Mouse (Mus musculus) embryonic fibroblast, embryonic 13.5 days (primary cell): ENCODE results near the gene Ebf1. TPM values are rescaled to one million over a fixed set of nuclear protein-coding genes. Genes with fewer than 3 reads are reported as not detected.

Experiments used
- H3K27ac ChIP-seq: 2 replicates; pipeline ENCODE4 v1.5.1; 2012; ENCODE audit warnings: low read length, control low read depth, inconsistent platforms; ENCODE audit not compliant: insufficient read depth
- H3K4me1 ChIP-seq: 2 replicates; pipeline ENCODE4 v1.6.1; 2011; ENCODE audit warnings: low read length; ENCODE audit not compliant: control insufficient read depth, insufficient read depth
- H3K4me3 ChIP-seq: 2 replicates; pipeline ENCODE4 v1.5.1; 2011; ENCODE audit warnings: mild to moderate bottlenecking, control low read depth, low read length; ENCODE audit not compliant: insufficient read depth
- CTCF ChIP-seq: IDR thresholded peaks from 2 replicates; pipeline ENCODE4 v1.5.1; 2011; ENCODE audit warnings: mild to moderate bottlenecking, control low read depth, low read length, moderate library complexity, borderline replicate concordance; ENCODE audit not compliant: insufficient read depth
- POLR2A ChIP-seq: IDR thresholded peaks from 2 replicates; pipeline ENCODE4 v1.6.1; 2011; ENCODE audit warnings: low read depth, mild to moderate bottlenecking, control low read depth, low read length, moderate library complexity
- polyA plus RNA-seq: library from polyadenylated mRNA; stranded (reverse); fragments of >200 nt; gene quantifications from 2 replicates; pipeline ENCODE4 v1.2.4, GENCODE M21; 2011; ENCODE audit warnings: low read depth; ENCODE audit not compliant: missing spikeins, insufficient read length

The Ebf1 gene
- polyA plus RNA-seq, 1 experiment = 55.9 TPM

GRCm38 (mm10) chr11:44813534-44813933 lies 196.4 kb downstream of the Ebf1 start:
- Histone ChIP-seq H3K4me3 (no peak overlapping the region), H3K4me1 (peaks cover 9% of the 10 kb centered on the region), H3K27ac (no peak overlapping the region)
- TF ChIP-seq CTCF = no peak
- no peak for TF ChIP-seq POLR2A

GRCm38 (mm10) chr11:44814847-44815246 lies 197.7 kb downstream of the Ebf1 start:
- Histone ChIP-seq H3K4me1 (peaks cover 9% of the 10 kb centered on the region), H3K4me3 (no peak overlapping the region), H3K27ac (no peak overlapping the region)
- TF ChIP-seq CTCF = no peak
- no peak for TF ChIP-seq POLR2A

GRCm38 (mm10) chr11:44815991-44816390 lies 198.9 kb downstream of the Ebf1 start:
- Histone ChIP-seq H3K4me1 (peaks cover 9% of the 10 kb centered on the region), H3K27ac (no peak overlapping the region)
- no peak for TF ChIP-seq CTCF
- no peak for TF ChIP-seq POLR2A

GRCm38 (mm10) chr11:44822312-44822711 lies 205.2 kb downstream of the Ebf1 start:
- TF ChIP-seq POLR2A (no peak), CTCF (no peak)
- H3K4me3 ChIP-seq = no peak overlapping the region
- H3K4me1 ChIP-seq = peaks cover 2% of the 10 kb centered on the region; the same call in 1 of the 2 replicates
- H3K27ac ChIP-seq = no peak overlapping the region

More at GRCm38 (mm10) chr11:44815991-44816390, 198.9 kb downstream of the Ebf1 start:
- H3K4me3 ChIP-seq = no peak overlapping the region

GRCm38 (mm10) chr11:44832227-44832939 lies 215.3 kb downstream of the Ebf1 start:
- Histone ChIP-seq H3K27ac (no peak overlapping the region), H3K4me3 (no peak overlapping the region)

GRCm38 (mm10) chr11:44832940-44833254 lies 215.8 kb downstream of the Ebf1 start:
- no peak for TF ChIP-seq CTCF
- no peak for TF ChIP-seq POLR2A
- H3K4me3 ChIP-seq = no peak overlapping the region
- peaks cover 2% of the 10 kb centered on the region; the same call in 1 of the 2 replicates for H3K4me1 ChIP-seq
- no peak overlapping the region for H3K27ac ChIP-seq

More at GRCm38 (mm10) chr11:44832227-44832939, 215.3 kb downstream of the Ebf1 start:
- no peak for TF ChIP-seq CTCF
- no peak for TF ChIP-seq POLR2A
- H3K4me1 ChIP-seq = peaks cover 2% of the 10 kb centered on the region; the same call in 1 of the 2 replicates

- TF ChIP-seq POLR2A (no peak), CTCF (no peak)
- peaks cover 2% of the 10 kb centered on the region; the same call in 1 of the 2 replicates for H3K4me1 ChIP-seq
- no peak overlapping the region for H3K4me3 ChIP-seq
- no peak overlapping the region for H3K27ac ChIP-seq
Measured at GRCm38 (mm10) chr11:44833351-44833996, 216.4 kb downstream of the Ebf1 start.

GRCm38 (mm10) chr11:44835166-44835565 lies 218.0 kb downstream of the Ebf1 start:
- Histone ChIP-seq H3K4me1 (peaks cover 2% of the 10 kb centered on the region; the same call in 1 of the 2 replicates), H3K4me3 (no peak overlapping the region), H3K27ac (no peak overlapping the region; the same call in 1 of the 2 replicates)
- TF ChIP-seq CTCF (no peak), POLR2A (no peak)

GRCm38 (mm10) chr11:44837592-44837991 lies 220.5 kb downstream of the Ebf1 start:
- H3K27ac ChIP-seq = no peak overlapping the region
- peaks cover 2% of the 10 kb centered on the region for H3K4me1 ChIP-seq
- TF ChIP-seq CTCF (no peak), POLR2A (no peak)
- H3K4me3 ChIP-seq = no peak overlapping the region
